Mouse (Mus musculus): ENCODE data around the gene Aspscr1.
"Not testable (repeated sequence)": the region's sequence is repeated elsewhere in the genome, so short reads cannot be mapped to it uniquely, and the experiment has no call there.

Aspscr1 gene

GRCm38 (mm10) chr11:120641869-120642268 lies 30.9 kb upstream of the Aspscr1 start:
- DNase-seq (ENCODE audit: low read depth, low spot score): no peak

GRCm38 (mm10) chr11:120642939-120643600 lies 29.7 kb upstream of the Aspscr1 start:
- no peak for DNase-seq (ENCODE audit: low read depth, low spot score)

GRCm38 (mm10) chr11:120643601-120643987 lies 29.2 kb upstream of the Aspscr1 start, which contains the start of gene Pycr1:
Gene Pycr1, minus strand, starts transcription at chr11:120643769.
- DNase-seq (ENCODE audit: low read depth, low spot score): peak; percentile 62

GRCm38 (mm10) chr11:120647047-120647830 lies 25.5 kb upstream of the Aspscr1 start:
- no peak for DNase-seq (ENCODE audit: low read depth, low spot score)

GRCm38 (mm10) chr11:120648001-120648476 lies 24.7 kb upstream of the Aspscr1 start, which contains the start of gene Myadml2:
Gene Myadml2, minus strand, starts transcription at chr11:120648158.
- DNase-seq (ENCODE audit: low read depth, low spot score): no peak

- DNase-seq (ENCODE audit: low read depth, low spot score): no peak
These were observed 20.9 kb upstream of the Aspscr1 start for GRCm38 (mm10) chr11:120651872-120652271.

- DNase-seq (ENCODE audit: low read depth, low spot score): no peak
These were observed 18.0 kb upstream of the Aspscr1 start for GRCm38 (mm10) chr11:120654741-120655140.

GRCm38 (mm10) chr11:120657301-120657700 lies 15.5 kb upstream of the Aspscr1 start:
- DNase-seq (ENCODE audit: low read depth, low spot score): no peak

GRCm38 (mm10) chr11:120658876-120659410 lies 13.8 kb upstream of the Aspscr1 start:
- peak; percentile 36 for DNase-seq (ENCODE audit: low read depth, low spot score)

- DNase-seq (ENCODE audit: low read depth, low spot score): no peak
These were observed 13.1 kb upstream of the Aspscr1 start for GRCm38 (mm10) chr11:120659509-120660300.

GRCm38 (mm10) chr11:120660301-120661075 lies 12.3 kb upstream of the Aspscr1 start:
- no peak for DNase-seq (ENCODE audit: low read depth, low spot score)

GRCm38 (mm10) chr11:120661076-120661460 lies 11.7 kb upstream of the Aspscr1 start, which contains the start of gene Notum:
Gene Notum, minus strand, starts transcription at chr11:120661175.
- DNase-seq (ENCODE audit: low read depth, low spot score): no peak

- DNase-seq (ENCODE audit: low read depth, low spot score): no peak
These were observed 10.0 kb upstream of the Aspscr1 start for GRCm38 (mm10) chr11:120662759-120663158.

- no peak for DNase-seq (ENCODE audit: low read depth, low spot score)
These were observed 9.1 kb upstream of the Aspscr1 start for GRCm38 (mm10) chr11:120663714-120664113.

- DNase-seq (ENCODE audit: low read depth, low spot score): peak; percentile 11
These were observed 7.4 kb upstream of the Aspscr1 start for GRCm38 (mm10) chr11:120665406-120665805.

GRCm38 (mm10) chr11:120666617-120667016 lies 6.2 kb upstream of the Aspscr1 start:
- DNase-seq (ENCODE audit: low read depth, low spot score): no peak

- DNase-seq (ENCODE audit: low read depth, low spot score): no peak
These were observed 885 bp downstream of the Aspscr1 start for GRCm38 (mm10) chr11:120673594-120674122.

- not testable (repeated sequence) for DNase-seq (ENCODE audit: low read depth, low spot score)
These were observed 3.1 kb downstream of the Aspscr1 start for GRCm38 (mm10) chr11:120675875-120676274.

GRCm38 (mm10) chr11:120676951-120677350 lies 4.2 kb downstream of the Aspscr1 start:
- no peak for DNase-seq (ENCODE audit: low read depth, low spot score)

GRCm38 (mm10) chr11:120679909-120680308 lies 7.1 kb downstream of the Aspscr1 start:
- DNase-seq (ENCODE audit: low read depth, low spot score): no peak
